Mouse (Mus musculus): Measurements from ENCODE around the gene Sphk2. TPM values are rescaled to one million over a fixed set of nuclear protein-coding genes. Genes with fewer than 3 reads are reported as not detected.
A peak's percentile ranks its signal among the peaks of the same experiment; 100 is the strongest.

The Sphk2 gene
- polyA plus RNA-seq, 1 experiment from 2014 or later, result 31.1 TPM

DNA sequence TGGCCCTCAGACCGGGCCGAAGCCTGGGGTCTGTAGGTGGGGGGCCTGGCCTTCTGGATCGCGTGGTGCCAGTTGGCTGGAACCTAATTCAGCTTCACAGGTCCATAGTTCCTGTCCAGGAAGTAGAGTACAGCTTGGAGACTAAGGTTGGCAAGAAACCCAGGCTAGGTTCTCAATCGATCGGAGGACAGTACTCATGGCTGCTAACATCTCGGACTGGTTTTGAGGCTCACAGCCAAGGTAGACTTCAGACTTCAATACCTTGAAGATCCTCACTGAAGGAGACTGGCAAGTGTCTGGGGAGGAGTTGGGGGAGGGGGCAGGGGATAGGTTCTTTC lies 3.4 kb upstream of the Sphk2 start:
- 83% methylated on average over 7 of the region's 7 CpGs for WGBS

DNA sequence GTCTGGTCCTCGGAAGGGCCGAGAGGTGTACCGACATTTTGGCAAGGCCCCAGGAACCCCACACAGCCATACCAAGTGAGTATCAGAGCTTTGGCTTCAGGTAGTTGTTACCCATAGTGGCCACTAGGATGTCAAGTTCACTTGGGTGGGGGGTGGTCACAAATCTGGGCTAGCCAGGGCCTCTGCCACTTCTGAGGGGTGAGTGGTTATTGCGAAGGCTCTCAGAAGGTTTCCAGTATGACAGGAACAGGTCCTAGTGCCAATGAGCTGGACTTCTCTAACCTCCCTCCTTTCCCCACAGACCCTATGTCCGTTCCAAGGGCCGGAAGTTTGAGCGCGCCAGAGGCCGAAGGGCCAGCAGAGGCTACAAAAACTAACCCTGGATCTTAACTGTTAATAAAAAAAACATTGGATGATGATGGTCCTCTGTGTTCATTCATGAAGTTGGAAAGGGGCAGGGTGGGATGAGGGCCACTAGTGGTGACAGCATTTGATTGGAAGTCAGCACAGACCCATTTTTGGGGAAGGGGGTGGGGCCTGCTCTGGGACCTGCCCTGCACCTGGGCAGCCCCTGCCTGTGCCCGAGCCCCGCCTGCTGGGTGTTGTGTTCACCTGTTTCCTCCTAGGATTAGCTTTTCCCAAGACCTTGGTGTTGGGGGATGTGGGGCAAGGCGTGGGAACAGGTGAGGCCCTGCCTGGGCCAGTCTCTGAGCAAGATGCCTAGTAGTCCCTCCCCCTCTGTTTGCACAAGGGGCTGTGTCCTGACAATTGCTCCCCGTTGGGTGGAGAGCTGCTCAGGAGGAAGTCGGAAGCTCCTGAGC lies 2.8 kb upstream of the Sphk2 start, which contains the start of gene Fam83e:
Gene Fam83e, plus strand, starts transcription at position 800 of the 821 bp plus-strand sequence.
- no peak within 1 kb of the TSS for H3K4me3 ChIP-seq (replicated peaks; ENCODE audit: low read length)
- H3K4me1 ChIP-seq (replicated peaks; ENCODE audit: control insufficient read depth, insufficient read depth, low read length), result peaks cover 31% of the 10 kb centered on the region
- H3K9me3 ChIP-seq (ENCODE audit: control insufficient read depth, low read length), result no peaks in the 10 kb centered on the region
- no peak within 1 kb of the TSS for H3K9ac ChIP-seq (replicated peaks; ENCODE audit: low read depth, low read length)
- no peak for ATAC-seq
- no peak within 1 kb of the TSS for H3K27ac ChIP-seq (ENCODE audit: low read length)
- H3K4me2 ChIP-seq (ENCODE audit: low read length), result no peak within 1 kb of the TSS
- H3K36me3 ChIP-seq (ENCODE audit: control insufficient read depth, insufficient read depth), result peaks cover 27% of the 10 kb centered on the region
- 84% methylated on average over 14 of the region's 14 CpGs for WGBS
- no peaks in the 10 kb centered on the region for H3K27me3 ChIP-seq (replicated peaks; ENCODE audit: control insufficient read depth, insufficient read depth, low read length)

More for the DNA sequence above, 3.4 kb upstream of the Sphk2 start:
- Histone ChIP-seq H3K4me3 (replicated peaks; ENCODE audit: low read length) (no peak overlapping the region), H3K9ac (replicated peaks; ENCODE audit: low read depth, low read length) (no peak overlapping the region), H3K27ac (ENCODE audit: low read length) (no peak overlapping the region), H3K9me3 (ENCODE audit: control insufficient read depth, low read length) (no peaks in the 10 kb centered on the region), H3K4me2 (ENCODE audit: low read length) (no peak overlapping the region), H3K36me3 (ENCODE audit: control insufficient read depth, insufficient read depth) (peaks cover 27% of the 10 kb centered on the region), H3K27me3 (replicated peaks; ENCODE audit: control insufficient read depth, insufficient read depth, low read length) (no peaks in the 10 kb centered on the region), H3K4me1 (replicated peaks; ENCODE audit: control insufficient read depth, insufficient read depth, low read length) (peaks cover 25% of the 10 kb centered on the region)
- no peak for ATAC-seq

DNA sequence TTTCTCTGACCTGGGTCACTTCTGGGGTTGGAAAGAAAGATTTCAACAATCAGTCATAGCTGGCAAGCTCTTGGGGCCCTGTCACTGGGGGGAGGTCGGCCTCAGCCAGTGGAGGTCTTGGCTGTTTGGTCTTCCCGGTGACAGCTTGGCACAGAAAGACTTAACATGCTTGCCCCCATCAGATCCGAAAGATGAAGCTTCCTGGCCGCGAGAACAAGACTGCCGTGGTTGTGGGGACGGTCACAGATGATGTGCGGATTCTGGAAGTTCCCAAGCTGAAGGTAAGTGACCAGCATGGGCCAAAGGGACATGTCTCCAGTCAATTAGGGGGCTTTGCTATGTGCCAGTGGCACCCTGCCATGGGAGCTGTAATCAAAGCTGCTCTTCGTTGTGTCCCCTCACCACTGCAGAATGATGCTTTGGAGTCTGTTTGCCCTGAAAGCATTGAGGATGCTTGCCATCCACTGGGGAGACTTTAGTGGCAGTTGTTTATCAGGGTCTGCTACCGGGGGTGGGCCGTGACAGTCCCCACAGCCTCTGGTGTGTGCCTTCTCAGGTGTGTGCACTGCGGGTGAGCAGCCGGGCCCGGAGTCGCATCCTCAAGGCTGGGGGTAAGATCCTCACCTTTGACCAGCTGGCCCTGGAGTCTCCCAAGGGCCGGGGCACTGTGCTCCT lies 2.1 kb upstream of the Sphk2 start:
- H3K4me2 ChIP-seq (ENCODE audit: low read length), result no peak overlapping the region
- no peak overlapping the region for H3K9ac ChIP-seq (replicated peaks; ENCODE audit: low read depth, low read length)
- no peak overlapping the region for H3K27ac ChIP-seq (ENCODE audit: low read length)
- no peak overlapping the region for H3K4me3 ChIP-seq (replicated peaks; ENCODE audit: low read length)
- WGBS, result 92% methylated on average over 15 of the region's 16 CpGs
- peaks cover 34% of the 10 kb centered on the region for H3K4me1 ChIP-seq (replicated peaks; ENCODE audit: control insufficient read depth, insufficient read depth, low read length)
- H3K36me3 ChIP-seq (ENCODE audit: control insufficient read depth, insufficient read depth), result peaks cover 26% of the 10 kb centered on the region
- no peak for ATAC-seq
- no peaks in the 10 kb centered on the region for H3K9me3 ChIP-seq (ENCODE audit: control insufficient read depth, low read length)
- no peaks in the 10 kb centered on the region for H3K27me3 ChIP-seq (replicated peaks; ENCODE audit: control insufficient read depth, insufficient read depth, low read length)

DNA sequence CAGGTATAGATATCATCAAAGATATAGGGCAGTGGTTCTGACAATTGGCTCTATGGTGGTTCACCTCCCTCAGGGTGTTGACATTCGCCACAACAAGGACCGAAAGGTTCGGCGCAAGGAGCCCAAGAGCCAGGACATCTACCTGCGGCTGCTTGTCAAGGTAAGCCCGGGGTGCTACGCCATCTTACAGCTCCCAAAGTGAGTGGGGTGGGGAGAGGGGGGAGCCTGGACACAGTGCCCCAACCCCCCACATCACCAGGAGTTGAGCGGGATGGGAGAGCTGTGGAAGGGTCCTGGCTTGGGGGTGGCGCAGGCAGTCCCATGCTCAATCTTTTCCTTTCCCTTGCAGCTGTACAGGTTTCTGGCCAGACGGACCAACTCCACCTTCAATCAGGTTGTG lies 1.4 kb upstream of the Sphk2 start:
- Histone ChIP-seq H3K36me3 (ENCODE audit: control insufficient read depth, insufficient read depth) (peaks cover 21% of the 10 kb centered on the region), H3K4me1 (replicated peaks; ENCODE audit: control insufficient read depth, insufficient read depth, low read length) (peaks cover 39% of the 10 kb centered on the region), H3K4me2 (ENCODE audit: low read length) (peak overlapping the region; percentile 86), H3K9me3 (ENCODE audit: control insufficient read depth, low read length) (no peaks in the 10 kb centered on the region), H3K27ac (ENCODE audit: low read length) (no peak overlapping the region), H3K4me3 (replicated peaks; ENCODE audit: low read length) (peak overlapping the region; percentile 63), H3K27me3 (replicated peaks; ENCODE audit: control insufficient read depth, insufficient read depth, low read length) (no peaks in the 10 kb centered on the region), H3K9ac (replicated peaks; ENCODE audit: low read depth, low read length) (peak overlapping the region; percentile 68)
- WGBS, result 78% methylated on average over 10 of the region's 10 CpGs
- ATAC-seq, result no peak

DNA sequence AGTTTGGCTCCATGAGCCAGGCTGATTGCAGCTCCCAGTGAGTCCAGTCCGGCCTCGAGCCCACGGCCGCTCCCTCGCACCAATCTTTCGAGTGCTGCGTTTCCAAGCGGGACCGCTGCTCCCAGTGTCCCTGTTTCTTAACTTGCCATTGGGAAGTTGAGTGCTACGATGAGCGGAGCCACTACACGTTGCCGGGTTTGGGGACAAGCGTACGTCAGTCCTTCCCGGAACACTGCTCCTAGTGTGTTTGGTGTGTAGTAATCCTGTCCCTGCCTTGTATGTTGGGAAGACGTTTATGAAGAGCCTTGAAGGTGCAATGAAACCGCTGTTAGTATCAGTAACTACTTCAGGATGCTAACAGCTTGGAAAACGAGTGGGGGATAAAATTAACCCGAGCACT lies 529 bp upstream of the Sphk2 start:
- Histone ChIP-seq H3K9me3 (ENCODE audit: control insufficient read depth, low read length) (no peaks in the 10 kb centered on the region), H3K36me3 (ENCODE audit: control insufficient read depth, insufficient read depth) (peaks cover 18% of the 10 kb centered on the region), H3K9ac (replicated peaks; ENCODE audit: low read depth, low read length) (peak overlapping the region; percentile 68), H3K4me3 (replicated peaks; ENCODE audit: low read length) (peak overlapping the region; percentile 63), H3K4me2 (ENCODE audit: low read length) (peak overlapping the region; percentile 86), H3K27ac (ENCODE audit: low read length) (peak overlapping the region; percentile 92), H3K27me3 (replicated peaks; ENCODE audit: control insufficient read depth, insufficient read depth, low read length) (no peaks in the 10 kb centered on the region), H3K4me1 (replicated peaks; ENCODE audit: control insufficient read depth, insufficient read depth, low read length) (peaks cover 43% of the 10 kb centered on the region)
- ATAC-seq, result no peak
- WGBS, result 0% methylated on average over 20 of the region's 20 CpGs

DNA sequence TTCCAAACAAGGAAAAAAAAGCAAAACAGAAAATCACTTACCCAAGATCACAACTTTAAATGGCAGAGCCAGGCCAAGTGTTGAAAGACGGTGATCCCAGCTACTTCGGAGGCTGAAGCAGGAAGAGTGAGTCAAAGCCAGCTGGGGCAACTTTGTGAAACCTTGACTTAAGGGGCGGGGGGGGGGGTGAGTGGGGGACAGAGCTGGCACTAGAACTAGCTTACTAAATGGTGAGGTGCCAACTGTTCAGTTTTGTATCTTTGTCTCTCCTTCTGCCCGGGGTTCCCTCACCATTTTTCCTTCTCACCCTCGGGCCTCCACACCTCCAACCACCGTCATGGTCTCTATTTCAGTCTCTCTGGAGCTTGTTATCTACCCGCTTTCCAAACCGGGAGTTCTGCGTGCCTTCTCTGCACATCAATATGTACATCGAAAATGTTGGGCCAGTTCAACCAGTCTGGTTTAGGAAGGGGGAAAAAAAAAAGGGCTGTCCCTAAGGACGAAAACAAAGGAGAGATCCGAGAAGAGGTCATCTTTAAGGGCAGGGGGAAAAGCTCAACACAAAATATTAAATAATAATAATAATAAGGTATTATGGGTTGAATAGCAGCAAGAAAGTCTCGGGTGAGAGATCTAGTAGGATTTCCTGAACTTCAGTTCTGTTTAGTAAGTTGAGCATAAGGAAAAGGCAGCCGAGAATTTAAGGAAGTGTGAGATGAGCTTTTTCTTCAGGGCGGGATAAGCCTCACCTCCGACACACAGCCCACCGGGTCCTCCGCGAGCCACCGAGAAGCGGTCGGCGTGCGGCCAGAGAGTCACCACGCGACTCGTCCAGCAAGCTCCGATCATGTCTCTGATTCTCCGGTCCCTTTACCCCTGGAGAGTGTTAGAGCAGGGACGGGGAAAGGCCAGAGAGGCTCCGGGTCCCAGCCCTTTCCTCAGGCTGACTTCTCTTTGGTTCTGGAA lies 567 bp downstream of the Sphk2 start:
- WGBS, result 9% methylated on average over 31 of the region's 31 CpGs
- Histone ChIP-seq H3K4me3 (replicated peaks; ENCODE audit: low read length) (peak overlapping the region; percentile 63), H3K4me2 (ENCODE audit: low read length) (peak overlapping the region; percentile 68), H3K9me3 (ENCODE audit: control insufficient read depth, low read length) (no peaks in the 10 kb centered on the region), H3K4me1 (replicated peaks; ENCODE audit: control insufficient read depth, insufficient read depth, low read length) (peaks cover 43% of the 10 kb centered on the region), H3K36me3 (ENCODE audit: control insufficient read depth, insufficient read depth) (peaks cover 24% of the 10 kb centered on the region), H3K27ac (ENCODE audit: low read length) (peak overlapping the region; percentile 86), H3K9ac (replicated peaks; ENCODE audit: low read depth, low read length) (peak overlapping the region; percentile 85), H3K27me3 (replicated peaks; ENCODE audit: control insufficient read depth, insufficient read depth, low read length) (no peaks in the 10 kb centered on the region)
- 0 out of 2 replicates have a peak, but pooled peaks have one; percentile 3 for ATAC-seq

DNA sequence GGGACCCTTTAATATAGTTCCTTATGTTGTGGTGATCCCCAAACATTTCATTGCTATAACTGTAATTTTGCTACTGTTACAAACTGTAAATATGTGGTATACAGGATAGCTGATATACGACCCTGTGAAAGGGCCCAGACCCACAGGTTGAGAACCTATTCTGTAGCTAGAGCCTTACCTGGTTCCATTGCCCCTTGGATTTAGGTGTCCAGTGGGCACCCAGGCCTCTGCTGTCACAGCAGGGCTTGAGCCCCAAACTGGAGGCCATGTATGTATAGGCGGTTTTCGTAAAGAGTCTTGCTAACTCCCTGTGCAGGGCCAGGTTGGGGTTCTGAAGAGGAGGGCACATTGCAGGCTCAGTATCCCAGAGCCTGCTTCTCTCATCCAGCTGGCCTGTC lies 1.3 kb downstream of the Sphk2 start:
- Histone ChIP-seq H3K9me3 (ENCODE audit: control insufficient read depth, low read length) (no peaks in the 10 kb centered on the region), H3K9ac (replicated peaks; ENCODE audit: low read depth, low read length) (no peak overlapping the region), H3K4me1 (replicated peaks; ENCODE audit: control insufficient read depth, insufficient read depth, low read length) (peaks cover 43% of the 10 kb centered on the region), H3K4me3 (replicated peaks; ENCODE audit: low read length) (peak overlapping the region; percentile 9; the same call in 1 of the 2 replicates), H3K27ac (ENCODE audit: low read length) (no peak overlapping the region), H3K4me2 (ENCODE audit: low read length) (peak overlapping the region; percentile 68), H3K27me3 (replicated peaks; ENCODE audit: control insufficient read depth, insufficient read depth, low read length) (no peaks in the 10 kb centered on the region), H3K36me3 (ENCODE audit: control insufficient read depth, insufficient read depth) (peaks cover 31% of the 10 kb centered on the region)
- no peak for ATAC-seq
- 94% methylated on average over 3 of the region's 3 CpGs for WGBS

DNA sequence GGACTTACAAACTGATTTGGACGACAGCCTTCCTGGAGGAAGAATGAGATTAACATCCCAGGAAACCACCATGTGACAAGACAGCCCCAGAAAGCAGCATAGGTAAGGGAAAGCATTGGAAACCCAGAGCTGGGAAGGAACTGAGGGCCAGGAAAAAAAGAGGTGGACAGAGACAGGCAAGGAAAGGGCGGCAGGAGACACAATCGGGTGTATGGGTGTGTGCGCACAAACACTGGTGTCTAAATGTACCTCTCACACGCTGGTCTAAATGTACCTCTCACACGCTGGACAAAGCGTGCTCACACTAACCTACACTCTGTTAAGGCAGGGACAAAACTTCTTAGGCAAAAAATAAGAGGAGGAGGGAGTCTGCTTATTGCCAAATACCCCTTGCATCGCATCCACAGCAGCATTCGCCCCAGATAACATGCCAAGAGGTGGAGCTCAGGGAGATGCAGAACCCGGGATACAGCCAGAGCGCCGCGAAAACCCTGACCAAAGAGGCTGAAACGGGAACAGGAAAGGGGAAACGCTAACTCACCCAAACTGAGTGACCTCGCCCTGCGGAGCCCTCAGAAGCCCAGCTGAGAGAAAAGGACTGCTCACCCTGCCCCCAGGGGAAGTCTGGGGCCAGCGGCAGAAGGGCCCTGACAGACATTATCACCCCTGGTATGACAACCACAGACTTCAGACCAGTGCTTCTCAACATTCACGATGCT lies 1.9 kb downstream of the Sphk2 start:
- Histone ChIP-seq H3K27me3 (replicated peaks; ENCODE audit: control insufficient read depth, insufficient read depth, low read length) (no peaks in the 10 kb centered on the region), H3K36me3 (ENCODE audit: control insufficient read depth, insufficient read depth) (peaks cover 31% of the 10 kb centered on the region), H3K4me2 (ENCODE audit: low read length) (peak overlapping the region; percentile 75), H3K27ac (ENCODE audit: low read length) (peak overlapping the region; percentile 60), H3K9ac (replicated peaks; ENCODE audit: low read depth, low read length) (peak overlapping the region; percentile 14; the same call in 1 of the 2 replicates), H3K9me3 (ENCODE audit: control insufficient read depth, low read length) (no peaks in the 10 kb centered on the region), H3K4me1 (replicated peaks; ENCODE audit: control insufficient read depth, insufficient read depth, low read length) (peaks cover 43% of the 10 kb centered on the region), H3K4me3 (replicated peaks; ENCODE audit: low read length) (peak overlapping the region; percentile 64)
- 83% methylated on average over 19 of the region's 19 CpGs for WGBS
- ATAC-seq, result no peak

All from forebrain, embryonic 16.5 days (tissue).